Mouse (Mus musculus) embryo, embryonic 10.5 days (tissue): ENCODE results near the gene Usp5.

Experiments
- DNase-seq: peaks from one replicate; pipeline ENCODE4 v3.0.0-alpha.2; 2015; ENCODE audit warnings: low spot score

Usp5 gene

DNA sequence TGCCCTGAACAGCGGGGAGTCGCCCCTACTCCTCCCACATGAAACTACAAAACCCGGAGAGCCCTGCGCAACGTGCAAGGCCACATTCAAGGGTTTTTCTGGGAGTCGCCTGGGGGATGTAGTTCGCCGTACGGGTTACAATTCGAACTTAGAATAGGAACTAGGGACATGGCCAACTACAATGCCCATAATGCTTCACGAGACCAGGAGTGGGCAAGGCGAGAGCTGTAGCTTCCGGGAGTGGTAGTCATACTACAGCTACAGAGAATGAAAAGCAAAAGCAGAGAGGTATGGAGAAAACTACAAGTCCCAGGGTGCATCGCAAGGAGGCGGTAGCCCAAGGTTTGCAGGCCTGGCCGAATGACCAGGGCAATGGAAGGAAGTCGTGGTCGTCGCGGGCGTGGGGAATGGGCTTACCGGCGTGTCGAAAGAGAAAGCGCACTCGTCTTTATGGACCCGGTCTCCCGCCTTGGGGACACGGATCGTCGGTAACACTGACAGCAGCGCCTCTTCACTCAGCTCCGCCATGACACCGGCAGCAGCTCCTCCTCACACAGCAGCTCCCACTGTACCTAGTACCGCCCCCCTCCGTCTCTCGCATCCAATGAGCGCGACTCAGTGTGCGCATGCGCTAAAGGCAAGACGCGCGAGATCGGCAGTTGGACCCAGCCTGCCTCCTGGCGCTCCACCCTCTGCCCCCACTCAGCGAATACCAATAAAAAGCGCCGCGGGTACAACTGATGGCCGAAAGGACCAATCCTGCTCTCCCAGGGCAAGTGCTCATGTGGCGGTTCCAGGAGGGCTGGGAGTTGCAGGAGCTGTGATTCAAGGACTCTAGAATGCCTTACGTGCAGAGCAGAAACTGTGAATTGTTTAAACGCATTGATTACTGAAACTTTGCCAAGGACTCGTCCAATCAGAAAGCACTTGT, at the start of gene Usp5, which contains the start of gene Cdca3:
Usp5 (minus strand) TSS at position 617 of the 931 bp plus-strand sequence.
Cdca3 (plus strand) TSS at position 680 of the 931 bp plus-strand sequence.
- peak; percentile 100 for DNase-seq

DNA sequence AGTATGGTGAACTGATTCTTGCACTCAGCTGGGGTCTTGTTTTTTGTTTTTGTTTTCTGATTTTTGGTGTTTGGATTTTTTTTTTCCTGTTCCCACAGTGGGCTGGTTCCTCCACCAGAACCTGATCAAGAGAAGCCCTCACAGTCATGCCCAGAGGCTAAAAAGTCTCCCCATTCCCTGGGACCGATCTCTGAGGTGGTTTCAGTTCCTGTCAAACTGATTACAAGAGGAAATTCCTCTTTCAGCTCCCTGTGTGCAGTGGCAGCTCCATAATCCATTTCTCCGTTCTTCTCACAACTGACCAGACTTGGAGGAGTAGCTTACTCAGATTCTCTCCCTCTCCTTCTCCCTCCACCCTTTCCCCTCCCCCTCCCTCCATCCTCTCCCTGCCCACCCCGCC, 45.1 kb upstream of the Usp5 start:
- DNase-seq, result no peak

DNA sequence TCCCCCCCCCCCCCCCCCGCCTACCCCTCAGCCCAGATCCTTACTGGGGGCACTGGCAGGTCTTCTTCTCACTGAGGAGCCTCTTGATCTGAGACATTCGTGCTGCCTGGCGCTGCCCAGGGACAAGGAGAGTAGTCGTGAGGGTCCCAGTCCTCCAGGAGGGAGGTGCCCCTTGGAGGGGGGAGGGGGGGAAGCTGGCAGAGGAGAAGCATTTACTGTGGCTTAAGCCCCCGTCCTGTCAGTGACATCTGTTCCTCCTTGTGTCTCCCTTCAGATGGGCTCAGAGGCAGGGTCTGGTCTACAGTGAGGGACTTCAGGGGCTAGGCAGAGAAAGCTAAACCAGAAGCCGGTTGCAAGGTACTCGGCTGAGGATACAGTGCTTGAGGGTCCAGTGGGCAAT, 37.3 kb upstream of the Usp5 start:
- no peak for DNase-seq

DNA sequence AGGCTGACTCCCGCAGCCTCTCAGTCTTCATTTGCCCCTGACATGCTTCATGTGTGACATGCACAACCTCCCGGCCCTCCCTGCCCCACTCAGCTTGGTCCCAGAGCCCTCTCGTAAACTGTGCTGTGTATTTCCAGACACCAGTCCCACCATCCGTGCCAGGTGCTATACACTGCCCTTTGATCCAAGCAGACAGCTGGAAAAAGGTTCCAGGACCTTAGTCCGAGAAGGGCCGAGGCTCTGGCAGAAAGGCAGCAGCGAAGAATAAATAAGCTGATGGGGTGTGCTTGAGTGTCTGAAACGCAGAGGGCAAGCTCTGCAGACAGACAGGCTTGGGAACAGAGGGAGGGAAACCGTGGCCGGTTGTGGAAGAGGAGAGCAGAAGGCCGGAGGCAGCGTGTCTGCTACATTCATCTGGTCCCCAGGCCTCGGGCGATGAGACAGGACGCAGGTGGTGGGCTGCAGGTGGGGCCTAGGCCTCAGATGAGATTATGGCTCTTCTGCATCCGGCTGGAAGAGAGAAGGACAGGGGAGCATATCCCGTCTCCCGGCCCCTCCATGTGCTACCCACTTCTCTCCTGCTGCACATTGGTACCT, 36.6 kb upstream of the Usp5 start:
- no peak for DNase-seq

DNA sequence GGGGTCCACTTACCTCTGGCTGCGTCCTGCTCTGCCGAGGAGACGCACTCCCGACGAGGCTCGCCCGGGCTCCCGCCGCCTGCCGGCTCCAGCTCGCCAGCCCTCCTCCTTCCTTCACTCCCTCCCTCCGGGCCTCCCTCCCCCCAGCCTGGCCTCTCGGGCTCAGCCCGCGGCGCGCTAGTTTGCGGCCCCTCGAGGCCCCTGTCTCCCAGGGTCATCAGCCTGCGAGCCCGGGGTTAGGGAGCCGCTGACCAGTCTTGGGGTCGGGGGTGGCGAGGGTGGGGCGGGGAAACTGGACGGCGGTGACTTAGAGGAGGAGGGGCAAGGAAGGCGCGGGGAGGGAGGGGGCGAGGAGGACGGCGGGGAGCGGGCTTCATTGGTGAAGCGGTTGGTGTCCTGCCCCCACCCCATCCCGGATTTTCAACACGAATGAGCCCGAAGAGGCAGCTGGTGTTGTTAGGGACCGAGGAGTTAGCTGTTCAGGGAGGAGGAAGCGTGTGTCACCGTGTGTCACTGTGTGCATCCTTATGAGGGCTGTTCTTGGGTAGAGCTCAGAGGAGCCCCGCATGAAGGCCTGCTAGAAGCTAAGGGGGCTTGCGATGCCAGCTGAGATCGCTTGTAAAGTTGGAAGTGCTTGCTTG, 34.5 kb upstream of the Usp5 start, which contains the start of gene Gpr162:
Gpr162 (minus strand) TSS at position 326 of the 641 bp plus-strand sequence.
- peak; percentile 79 for DNase-seq

DNA sequence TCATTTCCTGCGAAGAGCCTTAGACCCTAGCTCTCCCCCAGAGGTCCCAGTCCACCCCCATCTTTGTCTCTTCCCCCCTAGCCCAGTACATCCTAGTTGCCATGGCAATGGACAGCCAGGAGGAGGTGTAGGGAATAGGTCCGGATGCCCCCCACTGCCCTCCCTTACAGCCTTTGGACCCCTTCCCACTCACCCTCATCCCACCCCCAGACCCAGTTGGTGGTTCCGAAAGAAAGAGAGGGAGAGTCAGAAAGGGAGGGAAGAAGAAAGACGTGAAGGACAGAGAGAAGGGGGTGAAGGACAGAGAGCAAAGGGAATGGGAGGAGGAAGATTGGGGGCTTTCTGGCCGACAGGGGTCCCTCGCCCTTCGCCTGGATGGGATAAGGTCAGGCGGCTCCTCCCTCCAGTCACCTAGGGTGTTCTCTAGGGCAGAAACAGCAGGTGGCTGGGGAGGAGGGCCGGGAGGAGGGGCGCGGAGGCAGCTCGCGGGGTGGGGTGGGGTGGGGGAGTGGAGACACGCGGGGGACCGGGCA, 33.9 kb upstream of the Usp5 start:
- peak; percentile 55 for DNase-seq

DNA sequence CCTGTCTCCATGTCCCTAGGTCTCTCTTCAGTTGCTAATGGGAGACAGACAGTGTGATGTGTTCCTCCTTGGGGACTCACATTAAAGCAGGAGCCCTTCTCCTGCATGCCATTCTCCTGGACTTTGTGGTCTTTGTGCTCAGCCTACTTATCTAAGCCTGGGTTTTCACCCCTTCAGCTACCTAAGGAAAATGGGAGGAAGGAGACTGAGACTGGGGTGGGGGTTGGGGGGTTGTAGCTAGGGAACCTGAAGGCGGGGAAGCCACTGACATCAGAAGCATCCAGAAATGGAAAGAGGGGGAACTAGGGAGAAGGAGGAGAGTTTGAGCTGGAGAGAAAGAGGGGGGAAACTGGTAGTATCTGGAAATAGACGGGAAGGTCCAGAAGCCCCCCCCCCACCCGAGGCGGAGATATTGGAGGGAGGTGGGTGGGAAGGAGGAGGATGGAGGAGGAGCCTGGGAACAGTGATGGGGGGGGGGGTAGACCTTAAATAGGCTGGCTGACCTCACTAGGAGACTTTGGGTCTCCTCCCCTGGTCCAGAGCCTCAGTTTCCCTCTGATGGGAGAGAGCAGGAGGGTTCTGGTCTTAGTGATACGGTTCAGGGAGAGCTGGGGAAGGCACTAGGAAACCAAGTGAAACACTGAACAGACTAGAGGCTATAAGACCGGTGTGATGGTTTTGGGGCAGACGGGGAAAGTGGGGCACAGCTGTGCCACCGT, 33.3 kb upstream of the Usp5 start:
- DNase-seq, result no peak

DNA sequence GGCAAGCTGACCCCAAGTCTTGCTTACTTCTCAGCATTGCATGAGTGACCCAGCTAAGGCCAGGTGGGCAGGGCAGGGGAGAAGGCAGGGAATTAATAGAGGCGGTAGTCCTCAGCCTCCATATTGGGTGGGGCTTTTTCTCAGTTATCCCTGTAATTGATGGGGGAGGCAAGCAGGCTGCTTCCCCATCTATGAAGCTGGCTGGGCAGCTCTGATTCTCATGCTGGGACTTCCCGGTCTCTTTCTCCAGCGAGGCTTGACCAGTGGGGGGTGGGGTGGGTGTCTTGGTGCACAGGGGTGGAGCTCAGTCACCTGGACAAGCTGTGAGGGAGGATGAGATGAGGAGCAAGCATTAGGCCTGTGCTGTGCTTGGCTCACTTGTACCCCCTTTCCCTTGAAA, 32.5 kb upstream of the Usp5 start:
- DNase-seq, result no peak

DNA sequence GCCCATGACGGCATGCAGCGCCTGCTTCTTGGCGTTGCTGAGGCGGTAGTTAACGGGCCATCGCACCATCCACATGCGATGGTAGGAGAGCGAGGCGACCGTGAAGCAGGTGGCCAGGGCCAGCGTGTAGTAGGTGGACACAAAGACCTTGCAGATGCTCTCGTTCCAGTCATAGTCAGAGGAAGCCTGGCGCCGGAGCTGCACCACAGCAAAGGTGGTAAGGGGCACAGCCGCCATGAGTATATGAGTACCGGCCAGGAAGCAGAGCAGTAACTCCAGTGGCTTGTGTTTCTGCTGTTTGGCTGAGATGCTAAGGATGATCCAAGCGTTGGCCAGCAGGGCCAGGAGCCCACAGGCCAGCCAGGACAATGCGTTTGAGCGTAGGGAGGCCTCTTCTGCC, 32.0 kb upstream of the Usp5 start:
- DNase-seq, result no peak

DNA sequence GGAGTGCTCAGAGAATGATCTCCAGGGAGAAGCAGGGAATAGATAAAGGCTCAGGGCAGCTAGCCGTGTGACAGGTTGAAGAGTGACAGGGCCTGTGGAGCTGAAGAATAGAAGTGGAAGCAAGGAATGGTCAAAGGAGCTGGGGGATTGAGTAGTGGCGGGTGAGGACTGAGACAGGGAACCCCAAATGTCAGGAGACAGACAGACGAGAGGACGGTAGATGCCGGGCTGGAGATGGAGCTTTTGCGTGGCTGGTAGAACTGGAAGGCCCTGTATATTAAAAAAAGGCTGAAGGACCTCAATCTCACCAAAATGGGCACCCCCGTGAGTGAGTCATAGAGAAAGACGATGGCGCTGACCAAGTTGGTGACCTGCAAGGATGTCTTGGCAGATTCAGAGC, 31.2 kb upstream of the Usp5 start:
- DNase-seq, result no peak

DNA sequence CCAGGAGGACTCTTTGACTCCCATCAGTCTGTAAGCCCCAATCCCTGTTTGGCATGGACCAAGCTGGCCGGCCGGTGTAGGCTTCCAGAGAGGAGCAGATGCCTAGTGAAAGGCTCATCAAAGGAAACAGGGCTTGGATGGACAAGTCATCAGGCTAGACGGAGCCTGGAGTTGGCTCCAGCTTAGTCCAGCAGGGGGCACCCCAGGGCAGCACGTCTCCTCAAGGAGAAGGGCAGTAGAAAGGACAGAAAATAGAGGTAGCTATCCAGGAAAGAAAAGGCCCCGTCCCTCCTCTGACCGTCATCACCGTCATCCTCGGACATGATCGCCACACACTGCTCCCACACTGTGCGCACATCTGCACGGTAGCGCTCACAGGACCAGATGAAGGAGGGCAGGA, 30.4 kb upstream of the Usp5 start:
- DNase-seq, result peak; percentile 90

DNA sequence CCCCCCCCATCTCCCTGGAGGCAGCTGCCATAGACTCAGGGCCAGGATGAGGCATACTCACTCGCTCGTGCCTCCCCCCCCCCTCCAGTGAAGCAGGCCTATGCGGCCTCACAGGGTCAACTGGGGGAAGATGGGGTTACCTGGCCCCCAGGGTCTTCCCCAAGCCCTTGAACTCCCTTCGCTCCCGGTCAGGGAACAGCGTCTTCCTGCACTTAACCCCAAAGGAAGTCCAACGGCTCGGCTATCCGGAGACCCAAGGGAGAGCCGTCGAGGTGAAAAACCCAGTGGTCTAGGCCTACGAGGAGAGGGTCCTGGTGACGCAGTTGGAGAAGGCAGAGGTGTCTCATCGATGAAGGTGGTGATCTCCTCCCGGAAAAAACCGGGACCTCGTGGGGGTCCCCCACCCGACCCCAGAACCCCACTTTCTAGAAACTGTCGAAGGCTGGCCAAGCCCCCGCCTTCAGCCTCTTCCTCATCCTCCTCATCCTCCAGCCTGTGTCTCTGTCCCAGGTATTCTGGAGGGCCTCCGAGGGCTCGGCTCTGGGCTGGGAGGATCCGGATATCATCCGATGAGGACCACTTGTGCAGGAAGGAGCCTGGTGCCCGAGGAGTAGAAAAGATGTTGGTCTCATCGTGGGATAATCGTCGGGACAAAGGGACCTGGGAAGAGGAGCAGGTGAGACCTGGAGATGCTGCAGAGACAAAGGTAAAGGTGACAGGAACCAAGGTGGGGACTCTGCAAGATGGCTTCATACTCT, 29.5 kb upstream of the Usp5 start:
- no peak for DNase-seq

DNA sequence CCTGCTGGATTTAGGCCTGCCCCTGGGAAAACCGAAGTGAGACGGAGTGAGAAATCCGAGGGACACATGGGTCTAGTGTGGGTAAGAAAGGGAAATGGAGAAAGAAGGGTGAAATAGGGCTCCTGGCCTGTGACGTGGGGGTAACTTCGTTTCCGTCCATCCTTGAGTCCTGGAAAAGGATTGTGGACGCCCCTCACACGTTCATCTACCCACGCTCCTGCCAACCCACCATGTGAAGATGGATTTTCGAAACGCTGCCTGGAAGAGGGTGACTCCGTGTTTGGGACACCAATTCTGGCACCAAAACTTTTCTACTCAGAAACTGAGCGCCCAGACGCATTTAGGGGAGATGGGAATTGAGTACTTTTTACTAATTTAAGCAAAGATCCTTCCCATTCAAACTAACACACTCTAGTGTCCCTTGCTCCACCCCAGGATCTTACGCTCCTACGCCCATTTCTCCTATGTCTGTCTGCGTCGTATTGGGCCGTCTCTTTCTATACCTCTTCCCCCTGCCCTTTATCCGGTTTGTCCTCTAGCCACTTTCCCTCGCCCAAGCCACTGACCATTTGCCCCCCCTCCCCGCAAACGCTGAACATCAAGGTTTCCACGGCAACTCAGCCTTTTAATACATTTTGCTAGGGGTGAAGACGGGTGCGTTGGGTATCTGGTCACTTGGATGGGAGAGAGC, 28.7 kb upstream of the Usp5 start:
- peak; percentile 63 for DNase-seq

DNA sequence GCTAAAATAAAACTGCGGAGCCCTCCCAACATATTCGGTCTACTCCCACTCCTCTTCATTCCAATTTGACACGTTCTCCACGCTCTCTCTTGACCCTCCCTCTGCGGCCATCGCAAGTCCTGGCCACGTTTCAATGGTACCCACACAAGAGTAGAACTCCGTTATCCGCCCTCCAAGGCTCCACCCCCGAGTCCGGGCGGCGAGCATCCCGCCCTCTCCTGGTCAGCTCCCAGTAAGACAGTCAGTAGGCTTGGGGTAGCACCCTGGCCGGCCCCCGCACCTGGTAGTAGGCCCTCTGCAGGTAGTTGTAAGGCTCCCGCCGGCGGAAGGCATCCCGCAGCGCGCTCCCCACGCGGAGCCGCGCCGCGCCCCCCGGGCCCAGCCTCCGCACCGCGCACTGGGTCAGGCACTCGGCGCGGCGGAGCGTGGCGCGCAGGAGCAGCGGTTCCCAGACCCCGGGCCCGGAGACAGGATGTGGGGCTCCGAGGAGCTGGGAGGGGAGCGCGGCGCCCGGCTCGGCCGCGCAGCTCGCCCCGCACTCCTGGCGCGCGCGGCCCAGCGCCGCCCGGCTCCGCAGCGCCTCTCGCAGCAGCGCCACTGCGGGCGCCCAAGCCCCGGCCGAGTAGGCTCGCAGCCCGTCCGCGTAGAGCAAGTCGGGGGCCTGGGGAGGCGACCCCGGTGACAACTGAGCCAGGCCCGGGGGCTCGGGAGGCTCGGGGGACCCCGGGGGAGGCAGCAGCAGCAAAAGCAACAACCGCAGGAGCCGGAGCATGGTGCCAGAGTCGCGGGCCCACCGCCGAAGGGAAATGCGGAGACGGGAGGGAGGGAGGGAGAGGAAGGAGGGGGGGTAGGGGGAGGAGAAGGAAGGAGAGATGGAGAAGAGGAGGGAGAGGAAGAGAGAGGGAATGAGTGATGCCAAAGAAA, 27.9 kb upstream of the Usp5 start, which contains the start of gene P3h3:
P3h3 (minus strand) TSS at position 837 of the 924 bp plus-strand sequence.
- DNase-seq, result peak; percentile 93

DNA sequence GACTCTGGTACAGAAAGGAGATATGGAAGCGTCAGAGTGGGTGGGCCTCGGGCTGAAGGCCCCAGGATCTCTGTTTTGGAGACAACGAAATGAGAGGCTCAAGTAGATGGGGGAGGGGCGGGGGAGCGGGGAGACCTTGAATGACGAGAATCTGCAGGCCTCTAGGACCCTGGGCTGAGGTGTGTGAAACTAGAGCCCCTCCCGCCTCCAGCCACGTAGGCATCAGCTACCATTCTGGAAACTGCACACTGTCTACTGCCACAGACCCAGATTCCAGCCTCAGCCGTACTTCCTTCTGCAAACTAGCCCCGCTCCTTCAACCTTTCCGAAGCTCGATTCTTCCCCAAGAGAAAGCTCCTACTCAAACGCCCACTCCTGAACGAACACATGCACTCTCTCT, 27.0 kb upstream of the Usp5 start:
- DNase-seq, result peak; percentile 84

DNA sequence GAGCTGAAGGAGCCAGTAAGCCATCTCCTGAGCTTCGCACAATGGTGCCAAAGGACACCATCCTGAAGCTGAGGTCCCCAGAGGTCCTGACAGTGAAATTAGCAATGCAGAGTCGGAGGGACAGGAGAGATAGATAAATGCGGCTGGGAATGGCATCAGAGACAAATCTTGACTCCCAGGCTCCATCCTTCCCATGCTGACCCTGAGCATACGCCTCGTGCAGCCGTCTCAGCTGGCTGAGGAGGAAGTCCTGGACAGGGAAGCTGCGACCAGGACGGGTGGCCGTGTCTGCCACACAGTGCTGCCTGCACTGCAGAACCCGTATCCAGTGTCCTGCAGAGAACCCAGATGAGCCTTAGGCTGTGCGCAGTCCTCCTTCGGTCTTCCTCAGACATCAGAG, 25.4 kb upstream of the Usp5 start:
- DNase-seq, result no peak

DNA sequence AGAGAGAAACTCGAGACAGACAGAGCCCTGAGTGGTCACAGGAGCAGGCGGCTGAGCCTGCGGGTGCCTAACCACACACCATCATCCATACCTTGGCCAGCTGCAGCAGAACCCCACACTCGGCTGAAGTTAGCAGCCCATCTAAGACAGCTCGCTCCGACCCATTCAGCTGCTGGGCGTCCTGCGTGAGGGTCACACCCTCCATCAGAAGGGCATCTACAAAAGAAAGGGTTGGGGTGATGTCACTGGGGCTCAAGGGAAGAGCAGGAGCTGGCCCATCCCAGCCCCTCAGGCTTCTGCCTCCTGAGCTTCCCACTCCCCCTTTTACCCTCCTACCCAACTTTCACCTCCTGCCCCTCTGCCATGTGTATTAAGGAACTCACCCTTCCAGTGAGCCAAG, 21.3 kb upstream of the Usp5 start:
- no peak for DNase-seq

DNA sequence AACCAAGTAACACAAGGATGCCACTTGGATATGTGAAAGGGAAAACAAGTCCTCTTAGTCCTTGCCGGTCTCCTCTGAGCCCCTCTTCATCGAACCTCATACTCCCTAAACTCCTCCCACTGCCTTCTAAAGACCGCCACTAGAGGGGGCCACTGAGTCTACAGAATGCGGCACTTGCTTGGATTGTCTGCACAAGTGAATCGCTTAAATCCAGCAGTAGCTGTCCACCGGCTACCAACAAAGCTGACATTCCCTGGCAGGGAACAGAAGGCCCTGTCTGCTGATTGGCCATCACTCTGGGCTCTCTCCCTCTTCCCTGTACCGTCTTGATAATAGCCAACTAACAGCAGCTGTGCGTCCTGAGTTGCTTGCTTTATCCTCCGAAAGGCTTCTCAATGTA, 18.0 kb upstream of the Usp5 start:
- DNase-seq, result peak; percentile 99
